Mouse (Mus musculus) mouse trophoblast stem cell (cell line): Measurements from ENCODE around the gene Gm45713.
"Not testable (repeated sequence)": the region's sequence is repeated elsewhere in the genome, so short reads cannot be mapped to it uniquely, and the experiment has no call there.

Experiments
- in situ Hi-C, 2 experiments: fragments of 300-500 bp; cut with MseI, MboI; formaldehyde crosslinking; loops; 2 replicates in 1 of 2; 3 replicates in 1 of 2; pipeline ENCODE4 v1.15.1; 2025

The Gm45713 gene

DNA sequence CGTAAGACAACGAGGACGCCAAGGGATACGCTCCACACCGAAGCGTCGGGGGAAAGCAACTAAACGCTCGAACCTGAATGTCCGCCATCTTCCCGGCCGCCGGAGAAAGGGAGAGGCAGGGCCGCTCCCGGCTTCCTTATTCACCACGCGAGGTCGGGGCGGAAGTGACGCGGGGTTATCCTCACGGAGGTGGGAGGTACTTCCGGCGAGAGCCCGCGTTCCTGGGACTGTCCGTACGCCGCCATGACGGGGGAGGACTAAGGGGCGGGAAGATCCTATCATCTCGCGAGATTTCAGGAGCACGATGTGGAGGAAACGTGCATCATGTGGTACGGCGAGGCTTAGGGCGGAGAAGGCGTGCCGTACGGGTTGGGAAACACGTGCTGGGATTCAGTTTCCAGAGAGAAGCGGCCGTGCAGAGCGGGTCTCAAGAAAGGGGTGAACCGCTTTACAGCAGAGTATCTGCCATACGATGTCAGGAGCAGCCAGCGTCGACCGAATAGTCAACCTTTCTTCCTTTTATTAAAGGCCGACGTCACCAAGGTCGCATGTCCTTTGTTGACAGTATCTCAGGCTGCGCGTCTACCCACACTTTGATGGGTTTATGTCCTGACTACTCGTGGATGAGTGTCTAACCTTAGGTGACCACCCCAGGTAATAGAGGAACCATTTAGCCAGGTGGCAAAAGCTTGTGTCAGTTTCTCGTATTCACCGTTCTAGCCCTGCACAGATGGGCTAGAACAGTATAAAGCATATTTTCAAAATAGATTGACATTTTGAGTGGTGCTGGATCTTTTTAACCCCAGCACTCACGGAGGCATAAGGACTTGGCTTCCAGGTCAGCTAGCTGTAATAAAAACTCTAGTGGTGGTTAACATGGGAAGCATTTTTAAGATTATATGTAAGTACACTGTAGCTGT is 11.5 kb downstream of the Gm45713 start, which contains the start of gene Rps11:
TSS of gene Rps11 (minus strand) at position 216 of the 920 bp plus-strand sequence.
- in situ Hi-C loops, result no loop called here

DNA sequence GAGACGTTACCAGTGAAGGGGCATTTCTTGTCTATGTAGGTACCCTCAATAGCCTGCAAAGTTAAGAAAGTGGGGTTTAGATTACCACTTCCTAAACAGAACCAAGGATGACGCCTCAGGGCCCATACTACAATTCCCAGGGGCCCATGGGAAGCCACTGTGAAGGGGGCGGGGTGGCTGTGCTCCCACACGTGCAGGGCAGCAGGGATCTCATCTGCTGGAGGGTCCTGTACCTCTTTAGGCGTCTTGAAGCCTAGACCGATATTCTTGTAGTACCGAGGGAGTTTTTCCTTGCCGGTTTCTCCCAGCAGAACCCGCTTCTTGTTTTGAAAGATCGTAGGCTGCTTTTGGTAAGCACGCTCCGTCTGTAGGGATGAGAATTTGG is 12.9 kb downstream of the Gm45713 start:
- in situ Hi-C loops, result no loop called here

DNA sequence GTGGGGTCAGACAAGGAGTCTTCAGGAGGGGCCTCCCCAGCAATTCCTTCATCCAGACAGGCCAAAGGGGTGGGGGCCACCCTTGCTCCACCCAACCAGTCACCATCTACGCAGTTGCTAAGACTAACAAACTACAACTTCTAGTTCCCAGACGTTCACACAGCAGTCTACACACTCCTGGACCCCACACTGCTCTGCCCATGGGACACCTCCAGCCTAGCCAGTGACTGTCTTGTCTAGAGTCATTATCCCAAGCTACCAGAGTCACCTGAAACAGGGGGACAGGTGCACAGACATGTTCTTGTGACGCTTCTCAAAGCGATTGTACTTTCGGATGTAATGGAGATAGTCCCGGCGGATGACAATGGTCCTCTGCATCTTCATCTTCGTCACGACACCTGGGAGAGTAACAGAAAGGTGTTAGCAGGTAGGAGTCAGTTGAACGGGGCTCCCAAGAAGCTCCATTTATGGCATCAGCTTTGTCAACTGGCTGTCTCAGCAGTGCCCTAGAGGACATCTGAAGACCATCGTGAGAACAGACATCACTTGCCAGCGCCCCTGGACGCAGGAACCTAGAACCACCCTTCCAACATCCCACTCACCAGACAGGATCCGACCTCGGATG is 13.4 kb downstream of the Gm45713 start:
- in situ Hi-C loops, result no loop called here

DNA sequence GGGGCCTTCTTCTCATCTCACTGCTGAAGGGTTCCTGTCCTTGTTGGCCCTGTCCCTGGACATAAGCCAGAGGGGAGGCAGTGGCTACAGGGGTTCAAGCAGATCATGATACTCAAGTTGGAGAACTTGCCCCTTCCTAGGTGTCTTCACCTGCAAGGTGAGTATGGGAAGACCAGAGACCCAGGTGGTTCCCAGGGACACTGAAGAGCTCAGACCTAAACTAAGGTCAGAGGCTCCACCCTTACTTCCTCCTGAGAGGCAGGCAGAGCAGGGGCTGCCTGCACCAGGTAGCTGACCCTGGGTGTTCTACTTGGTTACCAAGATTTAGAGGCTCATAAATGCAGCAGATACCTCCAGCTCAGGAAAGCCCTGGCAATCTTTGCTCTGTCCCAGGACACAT is 14.1 kb downstream of the Gm45713 start:
- in situ Hi-C loops, result no loop called here

DNA sequence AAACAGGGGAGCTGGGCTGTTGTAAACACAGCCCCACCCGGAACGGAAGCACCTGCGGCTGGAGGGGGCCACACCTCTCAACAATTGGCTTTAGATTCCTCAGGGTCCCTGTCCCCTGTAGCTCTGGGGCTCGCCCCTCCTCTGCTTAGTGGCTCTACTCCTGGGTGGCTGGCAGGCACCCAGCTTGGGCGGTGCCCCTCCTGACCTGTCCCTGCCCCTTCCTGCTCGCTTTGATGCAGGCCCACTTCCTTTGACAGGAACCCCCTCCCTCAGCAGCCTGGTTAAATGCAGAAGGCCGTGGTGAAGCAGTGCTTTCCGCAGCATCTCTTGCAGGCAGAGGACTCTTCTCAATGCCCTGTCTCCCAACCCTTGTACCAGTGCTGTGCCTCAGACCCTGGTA is 14.6 kb downstream of the Gm45713 start:
- in situ Hi-C loops, result no loop called here

DNA sequence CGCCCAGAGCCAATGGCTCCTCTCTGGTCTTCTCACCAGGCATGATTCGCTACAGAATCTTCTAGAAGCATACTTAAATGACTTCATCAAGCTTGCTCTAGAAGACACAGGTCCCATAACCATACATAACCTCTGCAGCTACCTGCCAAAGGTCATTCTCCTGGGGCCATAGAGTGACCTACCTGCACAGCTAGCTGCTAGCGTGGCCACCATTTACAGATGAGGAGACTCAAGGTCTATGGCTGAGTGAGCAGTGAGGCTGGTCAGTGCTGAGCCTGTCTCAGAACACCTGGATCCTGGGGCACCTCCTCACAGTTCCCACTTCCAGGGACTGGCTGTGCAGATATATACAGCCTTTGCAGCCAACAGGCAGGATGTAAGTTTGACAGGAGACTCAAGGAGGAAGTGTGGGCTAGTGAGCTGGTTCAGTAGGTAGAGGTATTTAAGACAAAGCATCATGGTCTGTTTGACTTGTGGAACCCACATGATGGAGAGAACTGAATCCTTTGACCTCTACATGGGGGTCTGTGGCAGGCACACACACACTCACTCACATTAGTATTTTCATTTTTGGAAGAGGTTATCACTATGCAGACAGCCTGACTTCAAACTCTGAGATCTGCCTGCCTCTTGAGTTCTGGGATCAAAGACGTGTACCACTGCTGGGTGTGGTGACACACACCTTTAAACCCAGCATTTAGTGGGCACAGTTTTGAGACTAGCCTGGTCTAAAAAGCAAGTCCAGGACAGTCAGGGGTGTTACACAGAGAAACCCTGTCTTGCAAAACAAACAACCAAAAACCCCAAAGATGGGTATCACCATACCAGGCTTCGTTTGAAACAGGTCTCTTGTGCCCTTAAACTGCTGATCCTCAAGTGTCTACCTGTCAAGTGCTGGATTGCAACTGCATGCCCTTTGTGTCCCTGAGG is 16.0 kb downstream of the Gm45713 start:
- in situ Hi-C loops, result no loop called here

DNA sequence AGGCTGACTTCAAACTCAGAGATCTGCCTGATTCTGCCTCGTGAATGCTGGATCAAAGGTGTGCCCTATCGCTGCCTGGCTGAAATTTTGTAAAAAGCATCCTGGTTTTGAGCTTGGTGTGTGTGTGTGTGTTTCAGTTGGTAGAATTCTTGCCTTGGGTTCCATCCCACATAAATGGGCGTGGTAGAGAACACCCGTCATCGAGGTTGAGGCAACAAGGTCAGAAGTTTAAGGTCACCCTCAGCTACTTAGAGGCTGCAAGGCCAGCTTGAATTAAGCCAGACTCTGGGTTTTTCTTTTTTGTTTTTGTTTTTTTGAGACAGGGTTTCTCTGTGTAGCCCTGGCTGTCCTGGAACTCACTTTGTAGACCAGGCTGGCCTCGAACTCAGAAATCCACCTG is 17.7 kb downstream of the Gm45713 start:
- in situ Hi-C loops, result no loop called here

DNA sequence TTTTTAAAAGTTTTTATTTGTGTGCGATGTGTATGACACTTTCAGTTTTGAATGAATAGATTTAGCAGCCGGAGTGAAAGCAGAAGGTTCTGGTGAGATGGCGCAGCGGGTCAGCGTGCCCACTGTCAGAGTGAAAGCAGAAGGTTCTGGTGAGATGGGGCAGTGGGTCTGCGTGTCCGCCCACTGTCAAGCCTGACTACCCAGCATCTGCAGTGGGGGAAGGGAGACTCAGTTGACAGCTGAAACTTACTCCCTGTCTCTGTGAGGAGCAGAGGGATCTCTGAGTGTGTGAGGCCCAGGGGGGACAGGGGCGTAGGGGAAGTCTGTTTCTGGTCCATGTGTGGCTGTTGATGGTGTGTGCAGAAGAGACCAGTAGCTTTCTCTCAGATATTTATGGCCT is 18.5 kb downstream of the Gm45713 start:
- in situ Hi-C loops, result no loop called here

DNA sequence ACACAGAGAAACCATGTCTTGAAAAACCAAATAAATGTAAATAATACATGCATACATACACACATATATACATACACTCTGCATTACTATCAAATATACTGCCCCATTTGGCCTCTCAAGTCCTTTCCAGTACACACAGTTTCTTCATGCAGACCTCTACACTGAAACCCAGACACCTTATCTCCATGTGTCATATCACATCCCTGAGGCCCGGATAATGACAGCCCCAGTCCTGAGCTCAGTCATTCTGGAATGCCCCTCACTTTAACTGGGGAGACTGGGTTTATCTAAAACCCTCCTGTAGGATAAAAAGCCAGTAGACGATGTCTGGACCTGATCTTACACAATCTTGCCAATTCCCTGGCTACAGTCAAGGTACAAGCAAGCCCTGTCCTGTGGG is 22.6 kb downstream of the Gm45713 start:
- in situ Hi-C loops, result no loop called here

DNA sequence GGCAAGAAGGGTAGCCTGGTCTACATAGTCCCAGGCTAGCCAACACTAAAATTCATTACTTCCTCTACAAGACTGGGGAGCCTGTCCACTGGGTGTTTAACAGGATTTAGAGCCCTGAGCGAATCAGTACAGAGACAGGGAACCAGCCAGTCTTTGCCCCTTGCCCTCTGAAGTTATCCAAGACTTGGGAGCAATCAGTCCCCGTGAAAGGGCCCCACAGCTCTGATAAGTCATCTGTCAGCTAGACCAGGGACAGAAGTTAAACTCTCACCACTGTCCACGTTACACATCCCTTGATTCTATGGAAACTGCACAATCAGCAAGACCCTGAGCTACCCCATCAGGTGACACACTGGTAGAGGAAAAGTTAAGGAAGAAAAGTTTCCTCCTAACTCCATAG is 23.5 kb downstream of the Gm45713 start:
- in situ Hi-C loops, result no loop called here

DNA sequence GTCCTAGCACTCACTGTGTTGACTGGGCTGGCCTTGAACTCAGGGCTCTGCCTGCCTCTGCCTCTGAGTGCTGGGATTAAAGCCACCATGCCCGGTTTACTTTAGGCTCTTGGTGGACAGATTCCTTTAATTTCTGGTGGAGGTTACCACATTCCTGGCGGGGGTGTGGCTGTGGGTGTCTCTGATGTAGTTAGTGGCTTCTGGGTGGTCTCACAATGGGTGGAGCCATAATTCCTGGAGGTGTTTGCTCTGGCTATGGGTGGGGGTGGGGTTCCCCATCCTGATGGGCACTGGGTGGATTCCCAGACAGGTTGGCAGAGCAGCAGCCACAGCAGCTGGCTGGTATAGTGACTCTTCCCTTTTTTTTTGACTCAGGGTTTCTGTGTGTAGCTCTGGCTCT is 24.1 kb downstream of the Gm45713 start:
- in situ Hi-C loops, result no loop called here

DNA sequence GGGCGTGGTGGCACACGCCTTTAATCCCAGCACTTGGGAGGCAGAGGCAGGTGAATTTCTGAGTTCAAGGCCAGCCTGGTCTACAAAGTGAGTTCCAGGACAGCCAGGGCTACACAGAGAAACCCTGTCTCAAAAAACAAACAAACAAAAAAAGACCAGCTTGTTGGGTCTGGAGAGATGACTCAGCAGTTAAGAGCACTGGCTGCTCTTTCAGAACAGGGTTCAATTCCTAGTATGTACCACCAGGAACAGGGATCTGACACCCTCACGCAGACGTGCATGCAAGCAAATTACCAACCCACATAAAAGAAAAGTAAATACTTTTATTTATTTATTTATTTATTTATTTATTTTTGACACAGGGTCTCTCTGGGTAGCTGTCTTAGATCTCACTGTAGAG is 25.9 kb downstream of the Gm45713 start:
- in situ Hi-C loops, result not testable (repeated sequence)

DNA sequence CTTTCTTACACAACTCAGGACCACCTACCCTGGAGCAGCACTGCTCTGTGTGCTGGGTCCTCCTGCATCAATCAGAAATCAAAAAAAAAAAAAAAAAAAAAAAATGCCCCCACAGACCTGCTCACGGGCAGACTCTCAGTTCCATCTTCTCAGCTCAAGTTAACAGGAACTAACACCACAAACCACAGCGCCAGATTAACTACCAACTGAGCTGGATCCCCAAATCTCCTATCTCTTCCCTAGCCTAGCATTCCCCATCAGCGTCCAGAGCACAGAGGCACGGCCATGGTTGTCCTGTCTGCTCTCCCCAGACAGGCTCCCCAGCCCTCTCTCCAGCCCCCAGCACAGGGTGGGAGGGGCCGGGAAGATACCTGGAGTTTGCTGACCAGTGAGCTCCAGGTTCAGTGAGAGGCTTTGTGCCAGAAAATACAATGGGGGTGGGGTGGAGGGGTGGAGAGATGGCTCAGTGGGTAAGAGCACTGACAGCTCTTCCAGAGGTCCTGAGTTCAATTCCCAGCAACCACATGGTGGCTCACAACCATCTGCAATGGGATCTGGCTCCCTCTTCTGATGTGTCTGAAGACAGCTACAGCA is 28.9 kb downstream of the Gm45713 start:
- in situ Hi-C loops, result no loop called here

DNA sequence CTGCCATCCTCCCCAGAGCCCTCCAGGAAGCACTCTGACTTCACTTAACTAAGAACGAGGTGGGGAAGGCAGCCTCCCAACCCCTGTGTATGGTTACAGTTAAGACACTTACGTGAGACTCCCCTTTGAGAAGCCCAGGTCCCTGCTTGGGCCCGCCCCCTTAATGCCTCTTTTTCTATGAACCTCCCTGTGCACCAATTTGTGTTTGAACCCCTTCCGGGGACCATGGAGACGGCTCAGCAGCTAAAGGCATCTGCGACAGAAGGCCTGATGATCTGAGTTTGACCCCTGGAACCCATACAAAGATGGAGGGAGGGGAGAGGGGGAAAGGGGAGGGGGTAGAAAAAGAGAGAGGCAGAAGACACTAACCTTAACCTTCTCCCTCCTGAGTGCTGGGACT is 29.6 kb downstream of the Gm45713 start:
- in situ Hi-C loops, result no loop called here

DNA sequence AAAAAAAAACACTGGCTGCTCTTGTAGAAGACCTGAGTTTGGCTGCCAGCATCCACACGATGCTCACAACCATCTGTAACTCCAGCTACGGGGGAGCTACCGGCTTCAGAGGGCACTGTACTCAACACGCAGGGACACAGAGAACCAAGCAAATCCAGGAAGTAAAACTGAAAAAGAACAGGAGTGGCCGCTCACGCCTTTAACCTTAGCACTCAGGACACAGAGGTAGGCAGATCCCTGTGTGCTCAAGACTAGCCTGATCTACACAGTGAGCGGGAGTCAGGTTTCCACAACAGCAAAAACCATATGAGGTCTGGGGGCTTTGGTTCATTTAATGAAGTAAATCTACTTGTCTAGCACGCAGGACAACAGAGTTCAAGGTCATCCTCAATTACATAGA is 30.5 kb downstream of the Gm45713 start:
- in situ Hi-C loops, result no loop called here

DNA sequence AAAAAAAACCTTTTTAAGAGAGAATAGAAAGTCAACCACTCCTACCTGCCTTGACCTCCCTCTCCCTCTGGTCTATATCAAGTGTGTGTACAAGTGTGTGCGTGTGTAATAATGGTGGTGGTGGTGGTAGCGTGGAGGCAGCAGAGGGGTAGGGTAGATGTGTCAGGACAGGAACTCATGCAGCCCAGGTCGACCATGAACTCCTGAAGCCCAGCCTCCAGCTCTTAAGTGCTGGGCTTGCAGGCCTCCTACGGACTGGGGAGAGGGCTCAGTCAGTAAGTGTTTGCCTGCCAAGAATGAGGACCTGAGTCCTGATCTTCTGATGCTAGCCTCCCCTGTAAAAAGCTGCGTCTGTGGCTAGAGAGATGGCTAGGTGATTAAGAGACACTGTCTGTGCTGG is 31.1 kb downstream of the Gm45713 start:
- in situ Hi-C loops, result no loop called here

DNA sequence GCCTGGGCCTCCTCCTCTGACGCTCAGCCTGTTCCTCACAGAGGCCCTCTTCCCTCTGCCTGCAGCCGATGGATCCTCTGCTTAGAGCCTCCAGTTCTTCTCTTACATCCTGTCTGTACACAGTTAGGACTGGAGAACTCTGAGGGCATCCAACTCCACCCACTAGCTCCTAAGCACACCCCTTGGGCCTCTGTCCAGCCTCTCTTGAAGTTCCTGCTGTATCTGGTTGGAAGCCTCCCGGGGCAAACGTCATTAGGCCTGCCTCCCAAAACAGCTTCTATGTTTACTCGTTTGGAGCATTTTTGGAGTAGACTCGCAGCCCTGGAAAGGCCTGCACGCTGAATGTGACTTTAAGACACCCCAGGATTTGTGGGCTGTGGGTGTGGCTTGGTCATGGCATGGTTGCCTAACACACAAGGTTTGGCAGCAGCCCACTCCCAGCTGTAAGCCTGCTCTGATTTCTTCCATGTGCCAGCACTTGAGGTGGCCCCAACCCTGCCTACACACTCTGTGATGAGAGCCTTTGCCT is 32.3 kb downstream of the Gm45713 start, which contains the start of gene Fcgrt:
TSS of gene Fcgrt (minus strand) at position 200 of the 529 bp plus-strand sequence.
- in situ Hi-C loops, result no loop called here

DNA sequence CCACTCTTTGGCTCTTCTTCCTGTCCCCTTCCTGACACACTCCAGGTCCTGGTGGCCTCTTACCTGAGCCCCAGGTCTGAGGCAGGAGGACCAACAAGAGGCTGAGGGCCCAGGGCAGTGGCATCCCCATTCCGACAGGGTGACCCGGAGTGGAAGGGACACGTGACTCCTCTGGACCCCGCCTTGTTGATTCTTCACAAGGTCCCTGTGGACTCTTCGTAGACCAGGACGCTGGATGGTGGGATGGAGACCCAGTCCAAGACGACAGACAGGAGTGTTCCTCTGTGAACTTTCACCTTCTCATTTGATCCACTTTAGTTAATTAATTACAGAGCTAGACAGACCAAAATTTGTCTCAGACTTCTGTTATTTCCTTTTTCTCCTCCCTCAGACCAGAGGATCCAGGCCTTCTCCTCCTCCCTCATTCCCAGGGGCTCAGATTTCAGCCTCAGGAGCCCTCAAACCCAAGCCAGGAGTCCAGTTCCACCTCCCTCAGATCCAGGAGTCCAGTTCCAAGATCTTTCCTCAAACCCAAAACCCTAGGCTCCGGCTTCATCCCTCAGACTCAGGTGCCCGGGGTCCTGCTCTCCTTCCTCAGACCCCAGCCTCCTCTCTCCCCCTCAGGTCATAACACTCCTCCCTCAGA is 33.0 kb downstream of the Gm45713 start:
- in situ Hi-C loops, result no loop called here

DNA sequence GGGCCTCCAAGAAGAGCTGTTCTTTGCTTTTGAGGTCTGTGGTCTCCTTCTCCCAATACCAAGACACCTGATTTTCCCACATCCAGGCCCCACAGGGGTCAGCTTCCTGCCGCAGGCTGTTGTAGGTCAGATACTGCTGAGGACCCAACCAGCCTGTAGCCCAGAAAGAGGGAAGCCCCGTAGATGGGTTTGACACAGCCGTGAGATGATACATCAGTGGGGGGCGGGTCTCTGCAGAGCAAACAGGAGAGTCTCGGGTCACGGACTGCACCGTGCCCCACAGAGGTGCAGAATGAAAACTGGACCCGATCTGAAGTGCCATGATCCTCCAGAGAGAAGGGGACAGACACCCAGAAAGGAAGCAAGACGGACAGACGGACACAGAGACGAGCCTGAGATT is 33.6 kb downstream of the Gm45713 start:
- in situ Hi-C loops, result no loop called here

DNA sequence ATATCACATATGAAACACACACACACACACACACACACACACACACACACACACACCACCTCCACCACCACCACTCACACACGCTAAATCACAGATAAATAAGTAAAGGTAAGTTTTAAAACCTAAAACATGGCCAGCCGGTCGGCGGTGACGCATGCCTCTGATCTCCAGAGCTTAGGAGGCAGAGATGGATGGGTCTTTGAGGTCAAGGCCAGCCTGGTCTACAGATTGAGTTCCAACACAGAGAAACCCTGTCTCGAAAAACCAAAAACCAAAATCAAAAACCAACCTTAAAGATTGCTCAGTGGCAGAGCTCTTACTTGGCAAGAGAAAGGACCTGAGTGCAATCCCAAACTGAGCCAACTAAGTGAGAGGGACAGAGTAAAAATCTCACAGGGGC is 36.0 kb downstream of the Gm45713 start:
- in situ Hi-C loops, result no loop called here
